Mouse (Mus musculus) left cerebral cortex, adult 2 months (tissue): ENCODE results near the gene Sec24a. TPM values are rescaled to one million over a fixed set of nuclear protein-coding genes. Genes with fewer than 3 reads are reported as not detected.
A peak's percentile ranks its signal among the peaks of the same experiment; 100 is the strongest.
"Not testable (repeated sequence)": the region's sequence is repeated elsewhere in the genome, so short reads cannot be mapped to it uniquely, and the experiment has no call there.

ENCODE experiments used
- DNase-seq, 2 experiments: peaks; one replicate each; pipeline ENCODE4 v3.0.0; 2021 to 2022; ENCODE audit warnings: low spot score in 2 of 2, mixed read lengths in 1 of 2; ENCODE audit errors: extremely low spot score in 1 of 2
- H3K27ac ChIP-seq: fragments of 200-600 bp; 2 replicates; pipeline ENCODE4 v1.8.1; 2022
- H3K4me3 ChIP-seq: fragments of 200-600 bp; 2 replicates; pipeline ENCODE4 v1.8.1; 2022
- CTCF ChIP-seq: fragments of 200-600 bp; IDR thresholded peaks from 2 replicates; pipeline ENCODE4 v1.8.1; 2022; ENCODE audit warnings: antibody characterized with exemption, mild to moderate bottlenecking, moderate library complexity
- intact Hi-C: fragments of 180-260 bp; cut with DNase I; formaldehyde crosslinking; loops from one replicate; pipeline ENCODE4 v1.15.1; 2025
- total RNA-seq, 2 experiments: library from RNA; stranded (reverse); gene quantifications; 2 replicates each; pipeline ENCODE4 v1.2.3; 2021

Gene Sec24a
- total RNA-seq, 2 experiments from 2014 or later: 21.0 to 21.2 TPM

DNA sequence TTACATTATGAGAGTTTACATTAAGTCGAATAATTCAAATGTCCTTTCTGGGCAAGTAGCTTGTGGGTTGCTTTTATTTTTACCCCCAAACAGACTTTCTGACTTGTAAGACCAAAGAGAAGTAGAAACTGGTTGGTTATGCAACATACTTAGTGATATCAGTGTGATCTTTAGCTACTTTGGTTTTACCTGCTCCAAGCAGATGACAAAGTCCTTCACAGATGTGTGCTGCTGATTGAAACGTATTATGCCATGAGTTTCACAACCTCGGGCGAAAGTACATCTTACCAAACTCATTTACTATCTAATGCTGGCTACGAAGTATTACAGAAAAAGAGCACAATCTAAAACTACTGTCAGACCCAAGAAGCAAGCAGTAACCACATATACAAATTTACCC lies 5.8 kb downstream of the Sec24a start:
- TF ChIP-seq CTCF: no peak
- H3K27ac ChIP-seq: no peak overlapping the region
- H3K4me3 ChIP-seq: no peak overlapping the region
- intact Hi-C loops: no loop called here
- no peak for DNase-seq

DNA sequence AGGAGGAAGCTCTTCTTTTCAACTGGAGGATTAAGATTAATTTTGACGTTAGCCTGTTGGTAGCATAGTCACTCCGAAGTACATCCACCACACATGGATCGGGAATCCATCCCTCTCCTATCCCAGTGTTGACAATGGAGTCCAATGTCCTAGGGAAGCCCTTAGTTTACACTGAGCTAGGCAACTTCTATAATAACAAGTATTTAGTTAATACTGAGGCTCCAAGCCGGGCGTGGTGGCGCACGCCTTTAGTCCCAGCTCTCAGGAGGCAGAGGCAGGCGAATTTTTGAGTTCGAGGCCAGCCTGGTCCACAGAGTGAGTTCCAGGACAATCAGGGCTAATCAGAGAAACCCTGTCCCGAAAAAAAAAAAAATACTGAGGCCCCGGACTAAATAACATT lies 6.4 kb downstream of the Sec24a start:
- DNase-seq: no peak
- intact Hi-C loops: no loop called here
- peak overlapping the region; percentile 100 for H3K4me3 ChIP-seq
- TF ChIP-seq CTCF: no peak
- H3K27ac ChIP-seq: peak overlapping the region; percentile 92; the same call in 1 of the 2 replicates

- peak; percentile 90 to 91 for DNase-seq
- peak overlapping the region; percentile 92 for H3K27ac ChIP-seq
- no peak for TF ChIP-seq CTCF
- intact Hi-C loops: no loop called here
- H3K4me3 ChIP-seq: peak overlapping the region; percentile 100
Observed at GRCm38 (mm10) chr11:51756352-51756771, 7.1 kb downstream of the Sec24a start.

GRCm38 (mm10) chr11:51755621-51756311 lies 7.7 kb downstream of the Sec24a start:
- H3K4me3 ChIP-seq: peak overlapping the region; percentile 100
- H3K27ac ChIP-seq: peak overlapping the region; percentile 92
- TF ChIP-seq CTCF: no peak
- peak in 1 of 2 experiments; percentile 16 for DNase-seq
- intact Hi-C loops: no loop called here

- DNase-seq, H3K27ac ChIP-seq, intact Hi-C loops, H3K4me3 ChIP-seq: not testable (repeated sequence)
Observed at GRCm38 (mm10) chr11:51751623-51752225, 11.7 kb downstream of the Sec24a start.

DNA sequence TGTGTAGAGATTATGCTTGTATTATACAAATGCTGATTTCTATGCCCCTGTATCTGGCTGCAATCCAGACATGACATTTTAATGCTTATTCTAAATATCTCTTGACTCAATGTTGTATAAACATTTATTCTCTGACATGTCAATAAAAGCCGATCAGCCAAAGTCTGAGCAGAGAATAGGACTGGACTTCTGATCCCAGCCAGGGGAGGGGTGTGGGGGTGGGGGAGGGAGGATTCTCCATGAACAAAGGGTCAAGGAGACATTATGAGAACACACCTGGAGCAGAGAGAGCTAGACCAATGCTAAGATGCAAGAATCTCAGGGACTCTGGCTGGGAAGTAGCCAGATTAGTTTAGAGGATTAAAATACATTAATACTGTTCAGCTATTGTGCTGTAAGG lies 17.3 kb downstream of the Sec24a start:
- intact Hi-C loops: no loop called here
- H3K27ac ChIP-seq: no peak overlapping the region
- no peak for DNase-seq
- TF ChIP-seq CTCF: no peak
- H3K4me3 ChIP-seq: no peak overlapping the region

DNA sequence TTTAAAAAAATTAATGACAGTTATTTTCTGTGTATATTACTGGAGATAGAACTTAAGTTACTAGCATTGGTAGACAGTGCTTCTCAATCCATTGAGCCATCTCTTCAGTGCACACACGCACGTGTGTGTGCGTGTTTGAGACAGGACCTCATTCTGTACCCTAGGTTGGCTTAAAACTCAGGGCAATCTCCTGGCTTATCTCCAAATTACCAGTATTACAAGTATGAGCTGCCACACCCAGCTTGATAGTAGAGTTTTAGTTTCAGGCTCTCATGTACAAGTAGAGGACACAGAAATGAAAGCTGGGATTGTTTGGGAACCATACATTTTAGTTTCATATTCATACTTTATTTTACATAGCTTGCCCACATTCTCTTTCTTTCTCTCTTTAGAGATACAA lies 22.7 kb downstream of the Sec24a start:
- intact Hi-C loops: no loop called here
- DNase-seq: no peak
- no peak overlapping the region for H3K27ac ChIP-seq
- no peak overlapping the region for H3K4me3 ChIP-seq
- no peak for TF ChIP-seq CTCF

- TF ChIP-seq CTCF: no peak
- intact Hi-C loops: no loop called here
- H3K27ac ChIP-seq: no peak overlapping the region
- DNase-seq: no peak
- no peak overlapping the region for H3K4me3 ChIP-seq
Observed at GRCm38 (mm10) chr11:51738651-51739403, 24.6 kb downstream of the Sec24a start.

DNA sequence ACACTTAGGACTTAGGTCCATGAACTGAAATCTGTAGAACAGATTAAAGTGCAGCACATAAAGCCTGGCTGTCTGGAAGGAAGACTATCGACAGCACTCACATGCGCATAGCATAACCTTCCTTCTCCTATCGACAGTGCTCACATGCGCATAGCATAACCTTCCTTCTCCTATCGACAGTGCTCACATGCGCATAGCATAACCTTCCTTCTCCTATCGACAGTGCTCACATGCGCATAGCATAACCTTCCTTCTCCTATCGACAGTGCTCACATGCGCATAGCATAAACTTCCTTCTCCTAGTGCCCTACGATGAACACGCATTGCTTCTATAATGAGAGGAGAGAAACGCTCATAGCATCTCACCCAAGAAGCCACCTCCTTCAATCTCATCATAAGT lies 29.2 kb downstream of the Sec24a start:
- H3K27ac ChIP-seq, intact Hi-C loops, H3K4me3 ChIP-seq, DNase-seq: not testable (repeated sequence)

DNA sequence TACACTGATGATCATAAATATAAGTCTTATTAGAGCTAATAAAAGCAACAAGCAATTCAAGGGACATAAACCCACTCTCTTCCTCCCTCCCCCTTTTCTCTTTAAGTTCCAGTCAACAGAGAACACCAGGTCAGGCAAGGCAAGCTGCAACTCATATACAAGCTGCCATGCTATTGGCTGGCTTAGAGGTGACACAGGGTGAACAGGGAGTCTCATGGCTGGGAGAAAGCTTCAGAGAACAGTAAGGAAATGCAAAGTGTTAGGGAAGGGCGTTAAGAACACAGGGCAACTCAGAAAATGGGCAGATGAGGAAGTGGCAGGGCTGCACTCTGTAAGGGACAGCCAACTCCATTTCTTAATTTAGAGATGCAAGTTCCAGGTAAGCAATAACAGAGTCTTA lies 30.6 kb downstream of the Sec24a start:
- Histone ChIP-seq H3K4me3 (no peak overlapping the region), H3K27ac (no peak overlapping the region)
- TF ChIP-seq CTCF: no peak
- intact Hi-C loops: no loop called here
- no peak for DNase-seq

DNA sequence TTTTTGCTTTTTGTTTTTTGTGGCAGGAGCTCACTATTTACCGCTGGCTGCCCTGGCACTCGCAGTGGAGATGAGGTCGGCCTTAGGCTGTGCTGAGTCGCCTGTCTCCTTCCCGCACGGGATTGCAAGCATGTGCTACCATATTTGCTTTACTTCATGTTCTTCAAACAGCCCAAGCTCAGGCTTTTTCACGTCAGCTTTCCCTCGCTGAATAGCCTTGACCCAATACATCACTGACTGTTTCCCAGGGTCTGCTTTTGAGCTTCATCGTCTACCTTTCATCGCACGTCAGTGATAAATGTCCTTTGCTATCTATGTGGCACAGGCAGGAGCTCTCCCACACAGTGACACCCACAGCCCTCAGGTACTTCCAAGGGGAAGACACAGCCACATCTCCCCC lies 42.4 kb downstream of the Sec24a start:
- Histone ChIP-seq H3K27ac (no peak overlapping the region), H3K4me3 (no peak overlapping the region)
- DNase-seq: no peak
- no peak for TF ChIP-seq CTCF
- intact Hi-C loops: no loop called here

DNA sequence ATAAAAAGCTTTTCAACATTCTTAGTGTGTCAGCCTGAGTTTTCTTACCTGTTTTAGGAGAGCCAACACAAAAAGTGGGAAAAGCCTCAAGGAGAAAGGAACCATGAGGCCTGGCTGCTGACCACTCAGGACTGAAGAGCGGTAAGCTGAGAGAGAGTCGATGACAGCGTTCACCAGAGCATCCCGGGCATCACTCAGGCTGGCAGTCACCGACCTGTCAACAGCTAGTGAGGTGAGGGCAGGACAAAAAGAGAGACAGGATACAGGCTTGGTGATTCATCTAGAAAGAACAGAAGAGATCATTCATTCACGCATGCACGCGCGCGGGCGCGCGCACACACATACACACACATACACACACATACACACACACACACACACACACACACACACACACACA lies 56.4 kb downstream of the Sec24a start:
- no peak for DNase-seq
- no peak overlapping the region for H3K27ac ChIP-seq
- intact Hi-C loops: loop anchor here (10.0 kb wide), 1 partner anchor 278 kb away; no protein-coding TSS in a partner anchor
- H3K4me3 ChIP-seq: no peak overlapping the region
- no peak for TF ChIP-seq CTCF
